Mouse (Mus musculus): ENCODE data around the gene Zcchc2. TPM values are rescaled to one million over a fixed set of nuclear protein-coding genes. Genes with fewer than 3 reads are reported as not detected.

Gene Zcchc2
- polyA plus RNA-seq, 1 experiment from 2014 or later: 2.8 TPM

- no peaks in the 10 kb centered on the region for H3K27me3 ChIP-seq (replicated peaks; ENCODE audit: control insufficient read depth, insufficient read depth, low read length)
- H3K36me3 ChIP-seq (ENCODE audit: control insufficient read depth, insufficient read depth, low read length): no peaks in the 10 kb centered on the region
- 48% methylated on average over 7 of the region's 7 CpGs for WGBS
- H3K9ac ChIP-seq (ENCODE audit: low read depth, low read length): no peak overlapping the region
- no peak overlapping the region for H3K4me3 ChIP-seq (ENCODE audit: low read depth, low read length)
- H3K9me3 ChIP-seq (ENCODE audit: control insufficient read depth, low read length): no peaks in the 10 kb centered on the region
- H3K4me1 ChIP-seq (ENCODE audit: control insufficient read depth, insufficient read depth, low read length): peaks cover 7% of the 10 kb centered on the region
- no peak overlapping the region for H3K4me2 ChIP-seq (ENCODE audit: low read depth, low read length)
- ATAC-seq (ENCODE audit: low read depth) (no peak), DNase-seq (ENCODE audit: low spot score) (no peak)
- H3K27ac ChIP-seq (replicated peaks; ENCODE audit: low read depth, low read length): no peak overlapping the region
Observed at GRCm38 (mm10) chr1:106069867-106070543, 79.8 kb downstream of the Zcchc2 start.

GRCm38 (mm10) chr1:106070814-106071213 is 80.6 kb downstream of the Zcchc2 start:
- H3K9me3 ChIP-seq (ENCODE audit: control insufficient read depth, low read length): no peaks in the 10 kb centered on the region
- H3K4me3 ChIP-seq (ENCODE audit: low read depth, low read length): no peak overlapping the region
- WGBS: 53% methylated on average over 4 of the region's 4 CpGs
- peaks cover 7% of the 10 kb centered on the region for H3K4me1 ChIP-seq (ENCODE audit: control insufficient read depth, insufficient read depth, low read length)
- no peak overlapping the region for H3K9ac ChIP-seq (ENCODE audit: low read depth, low read length)
- no peak for DNase-seq (ENCODE audit: low spot score)
- no peaks in the 10 kb centered on the region for H3K36me3 ChIP-seq (ENCODE audit: control insufficient read depth, insufficient read depth, low read length)
- no peak overlapping the region for H3K27ac ChIP-seq (replicated peaks; ENCODE audit: low read depth, low read length)
- no peak for ATAC-seq (ENCODE audit: low read depth)
- H3K27me3 ChIP-seq (replicated peaks; ENCODE audit: control insufficient read depth, insufficient read depth, low read length): no peaks in the 10 kb centered on the region
- no peak overlapping the region for H3K4me2 ChIP-seq (ENCODE audit: low read depth, low read length)

- H3K36me3 ChIP-seq (ENCODE audit: control insufficient read depth, insufficient read depth, low read length): no peaks in the 10 kb centered on the region
- ATAC-seq (ENCODE audit: low read depth) (peak; percentile 80), DNase-seq (ENCODE audit: low spot score) (peak; percentile 69)
- no peaks in the 10 kb centered on the region for H3K27me3 ChIP-seq (replicated peaks; ENCODE audit: control insufficient read depth, insufficient read depth, low read length)
- no peak overlapping the region for H3K4me3 ChIP-seq (ENCODE audit: low read depth, low read length)
- H3K4me1 ChIP-seq (ENCODE audit: control insufficient read depth, insufficient read depth, low read length): peaks cover 7% of the 10 kb centered on the region
- WGBS: 14% methylated on average over 9 of the region's 9 CpGs
- H3K27ac ChIP-seq (replicated peaks; ENCODE audit: low read depth, low read length): no peak overlapping the region
- no peak overlapping the region for H3K9ac ChIP-seq (ENCODE audit: low read depth, low read length)
- peak overlapping the region; percentile 35 for H3K4me2 ChIP-seq (ENCODE audit: low read depth, low read length)
- no peaks in the 10 kb centered on the region for H3K9me3 ChIP-seq (ENCODE audit: control insufficient read depth, low read length)
Observed at GRCm38 (mm10) chr1:106071237-106072070, 81.2 kb downstream of the Zcchc2 start.

- H3K9me3 ChIP-seq (ENCODE audit: control insufficient read depth, low read length): no peaks in the 10 kb centered on the region
- H3K27ac ChIP-seq (replicated peaks; ENCODE audit: low read depth, low read length): no peak overlapping the region
- DNase-seq (ENCODE audit: low spot score): peak; percentile 82
- ATAC-seq (ENCODE audit: low read depth): peak; percentile 84
- H3K4me1 ChIP-seq (ENCODE audit: control insufficient read depth, insufficient read depth, low read length): peaks cover 7% of the 10 kb centered on the region
- under 1% methylated on average over 10 of the region's 10 CpGs for WGBS
- peak overlapping the region; percentile 35 for H3K4me2 ChIP-seq (ENCODE audit: low read depth, low read length)
- H3K9ac ChIP-seq (ENCODE audit: low read depth, low read length): no peak overlapping the region
- no peaks in the 10 kb centered on the region for H3K36me3 ChIP-seq (ENCODE audit: control insufficient read depth, insufficient read depth, low read length)
- no peaks in the 10 kb centered on the region for H3K27me3 ChIP-seq (replicated peaks; ENCODE audit: control insufficient read depth, insufficient read depth, low read length)
- H3K4me3 ChIP-seq (ENCODE audit: low read depth, low read length): no peak overlapping the region
Observed at GRCm38 (mm10) chr1:106072071-106072440, 81.8 kb downstream of the Zcchc2 start.

- H3K36me3 ChIP-seq (ENCODE audit: control insufficient read depth, insufficient read depth, low read length): no peaks in the 10 kb centered on the region
- no peak overlapping the region for H3K27ac ChIP-seq (replicated peaks; ENCODE audit: low read depth, low read length)
- no peaks in the 10 kb centered on the region for H3K9me3 ChIP-seq (ENCODE audit: control insufficient read depth, low read length)
- H3K9ac ChIP-seq (ENCODE audit: low read depth, low read length): no peak overlapping the region
- H3K27me3 ChIP-seq (replicated peaks; ENCODE audit: control insufficient read depth, insufficient read depth, low read length): no peaks in the 10 kb centered on the region
- ATAC-seq (ENCODE audit: low read depth) (no peak), DNase-seq (ENCODE audit: low spot score) (no peak)
- H3K4me2 ChIP-seq (ENCODE audit: low read depth, low read length): no peak overlapping the region
- WGBS: 79% methylated on average over 7 of the region's 7 CpGs
- H3K4me3 ChIP-seq (ENCODE audit: low read depth, low read length): no peak overlapping the region
- H3K4me1 ChIP-seq (ENCODE audit: control insufficient read depth, insufficient read depth, low read length): peaks cover 7% of the 10 kb centered on the region
Observed at GRCm38 (mm10) chr1:106073166-106073565, 83.0 kb downstream of the Zcchc2 start.

- H3K9me3 ChIP-seq (ENCODE audit: control insufficient read depth, low read length): no peaks in the 10 kb centered on the region
- ATAC-seq (ENCODE audit: low read depth) (no peak), DNase-seq (ENCODE audit: low spot score) (no peak)
- WGBS: 81% methylated on average over 7 of the region's 7 CpGs
- peaks cover 7% of the 10 kb centered on the region for H3K4me1 ChIP-seq (ENCODE audit: control insufficient read depth, insufficient read depth, low read length)
- H3K27ac ChIP-seq (replicated peaks; ENCODE audit: low read depth, low read length): no peak overlapping the region
- H3K27me3 ChIP-seq (replicated peaks; ENCODE audit: control insufficient read depth, insufficient read depth, low read length): no peaks in the 10 kb centered on the region
- H3K4me2 ChIP-seq (ENCODE audit: low read depth, low read length): no peak overlapping the region
- H3K36me3 ChIP-seq (ENCODE audit: control insufficient read depth, insufficient read depth, low read length): no peaks in the 10 kb centered on the region
- no peak overlapping the region for H3K9ac ChIP-seq (ENCODE audit: low read depth, low read length)
- no peak overlapping the region for H3K4me3 ChIP-seq (ENCODE audit: low read depth, low read length)
Observed at GRCm38 (mm10) chr1:106074141-106074540, 83.9 kb downstream of the Zcchc2 start.

GRCm38 (mm10) chr1:106074656-106075055 is 84.5 kb downstream of the Zcchc2 start:
- Histone ChIP-seq H3K27me3 (replicated peaks; ENCODE audit: control insufficient read depth, insufficient read depth, low read length) (no peaks in the 10 kb centered on the region), H3K4me2 (ENCODE audit: low read depth, low read length) (no peak overlapping the region), H3K9me3 (ENCODE audit: control insufficient read depth, low read length) (no peaks in the 10 kb centered on the region), H3K27ac (replicated peaks; ENCODE audit: low read depth, low read length) (no peak overlapping the region), H3K9ac (ENCODE audit: low read depth, low read length) (no peak overlapping the region), H3K36me3 (ENCODE audit: control insufficient read depth, insufficient read depth, low read length) (no peaks in the 10 kb centered on the region), H3K4me1 (ENCODE audit: control insufficient read depth, insufficient read depth, low read length) (peaks cover 7% of the 10 kb centered on the region), H3K4me3 (ENCODE audit: low read depth, low read length) (no peak overlapping the region)
- DNase-seq (ENCODE audit: low spot score): no peak
- 88% methylated on average over 5 of the region's 5 CpGs for WGBS
- ATAC-seq (ENCODE audit: low read depth): no peak

- no peak overlapping the region for H3K4me2 ChIP-seq (ENCODE audit: low read depth, low read length)
- 83% methylated on average over 3 of the region's 3 CpGs for WGBS
- no peaks in the 10 kb centered on the region for H3K27me3 ChIP-seq (replicated peaks; ENCODE audit: control insufficient read depth, insufficient read depth, low read length)
- no peaks in the 10 kb centered on the region for H3K9me3 ChIP-seq (ENCODE audit: control insufficient read depth, low read length)
- no peak for ATAC-seq (ENCODE audit: low read depth)
- H3K4me3 ChIP-seq (ENCODE audit: low read depth, low read length): no peak overlapping the region
- no peak for DNase-seq (ENCODE audit: low spot score)
- H3K9ac ChIP-seq (ENCODE audit: low read depth, low read length): no peak overlapping the region
- H3K36me3 ChIP-seq (ENCODE audit: control insufficient read depth, insufficient read depth, low read length): no peaks in the 10 kb centered on the region
- H3K4me1 ChIP-seq (ENCODE audit: control insufficient read depth, insufficient read depth, low read length): peaks cover 6% of the 10 kb centered on the region
- no peak overlapping the region for H3K27ac ChIP-seq (replicated peaks; ENCODE audit: low read depth, low read length)
Observed at GRCm38 (mm10) chr1:106076641-106077040, 86.4 kb downstream of the Zcchc2 start.
